Mouse (Mus musculus) lung, embryonic 15.5 days (tissue): ENCODE results near the gene Ndufs2. TPM values are rescaled to one million over a fixed set of nuclear protein-coding genes. Genes with fewer than 3 reads are reported as not detected.
A peak's percentile ranks its signal among the peaks of the same experiment; 100 is the strongest.

Experiments
- ATAC-seq: fragments of 200-750 bp; cut with Nextera tagmentation; 2 replicates; pipeline ENCODE4 v1.8.0; 2017; ENCODE audit warnings: moderate number of reproducible peaks, borderline replicate concordance; ENCODE audit not compliant: low FRiP score, low TSS enrichment; ENCODE audit errors: extremely low read depth
- H3K27ac ChIP-seq: fragments of 300-500 bp; sonication (generic); 2 replicates; pipeline ENCODE4 v1.5.1; 2015; ENCODE audit warnings: moderate library complexity, mild to moderate bottlenecking, inconsistent platforms
- H3K27me3 ChIP-seq: fragments of 300-500 bp; sonication (generic); 2 replicates; pipeline ENCODE4 v1.6.1; 2015; ENCODE audit warnings: inconsistent platforms
- H3K36me3 ChIP-seq: fragments of 300-500 bp; sonication (generic); 2 replicates; pipeline ENCODE4 v1.6.1; 2015; ENCODE audit warnings: inconsistent platforms
- H3K4me1 ChIP-seq: fragments of 300-500 bp; sonication (generic); 2 replicates; pipeline ENCODE4 v1.6.1; 2015; ENCODE audit warnings: inconsistent platforms
- H3K4me2 ChIP-seq: fragments of 300-500 bp; sonication (generic); 2 replicates; pipeline ENCODE4 v1.6.1; 2015; ENCODE audit warnings: inconsistent platforms, mild to moderate bottlenecking, moderate library complexity
- H3K4me3 ChIP-seq: fragments of 300-500 bp; sonication (generic); 2 replicates; pipeline ENCODE4 v1.5.1; 2015; ENCODE audit warnings: mild to moderate bottlenecking, inconsistent platforms
- H3K9ac ChIP-seq: fragments of 300-500 bp; sonication (generic); 2 replicates; pipeline ENCODE4 v1.6.1; 2015; ENCODE audit warnings: inconsistent platforms
- H3K9me3 ChIP-seq: fragments of 300-500 bp; sonication (generic); 2 replicates; pipeline ENCODE4 v1.6.1; 2016; ENCODE audit warnings: inconsistent platforms
- WGBS: fragments of 180-500 bp; shearing (Covaris S2); methylation state at CpG from one replicate; pipeline ENCODE4 v1.1.7; 2015; 5-methylcytosine and 5-hydroxymethylcytosine counted together
- polyA plus RNA-seq: library from polyadenylated mRNA; unstranded; fragments of >200 nt; fragmentation: Nextera tagmentation; extraction: Ambion mirVana; gene quantifications from 2 replicates; pipeline ENCODE4 v1.2.1, GENCODE M21; 2015

Gene Ndufs2
- polyA plus RNA-seq, 1 experiment from 2014 or later: 241 TPM

DNA sequence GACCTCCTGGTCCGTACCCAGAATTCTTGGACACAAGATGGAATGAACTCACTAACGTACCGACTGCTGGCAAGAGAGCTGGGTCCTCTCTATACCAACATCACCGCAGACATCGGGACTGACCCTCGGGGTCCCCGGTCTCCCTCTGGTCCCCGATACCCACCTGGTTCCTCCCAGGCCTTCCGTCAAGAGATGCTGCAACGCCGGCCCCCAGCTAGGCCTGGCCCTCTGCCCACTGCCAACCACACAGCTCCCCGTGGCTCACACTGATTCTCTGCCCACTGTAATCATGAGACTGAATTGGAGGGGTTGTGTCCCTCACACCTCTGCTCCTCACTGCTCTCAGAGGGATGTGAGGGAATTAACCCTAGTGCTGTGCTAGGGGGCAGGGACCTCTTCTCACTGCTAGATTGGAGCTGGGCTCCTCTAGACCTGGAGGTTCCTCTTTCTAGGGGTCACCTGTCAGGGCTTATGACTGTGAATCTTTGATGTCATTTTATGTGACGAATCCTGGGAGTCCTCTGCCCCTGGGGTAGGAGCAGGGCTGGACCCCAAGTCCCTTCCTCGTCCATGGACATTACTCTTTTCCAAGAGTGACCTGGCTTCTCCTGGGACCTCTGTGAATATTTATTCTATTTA lies 25.0 kb upstream of the Ndufs2 start:
- Histone ChIP-seq H3K4me1 (peaks cover 22% of the 10 kb centered on the region), H3K9ac (no peak overlapping the region), H3K9me3 (no peaks in the 10 kb centered on the region), H3K4me2 (no peak overlapping the region), H3K4me3 (no peak overlapping the region), H3K27me3 (no peaks in the 10 kb centered on the region), H3K36me3 (peaks cover 62% of the 10 kb centered on the region), H3K27ac (no peak overlapping the region)
- WGBS: 86% methylated on average over 14 of the region's 14 CpGs
- ATAC-seq: no peak

DNA sequence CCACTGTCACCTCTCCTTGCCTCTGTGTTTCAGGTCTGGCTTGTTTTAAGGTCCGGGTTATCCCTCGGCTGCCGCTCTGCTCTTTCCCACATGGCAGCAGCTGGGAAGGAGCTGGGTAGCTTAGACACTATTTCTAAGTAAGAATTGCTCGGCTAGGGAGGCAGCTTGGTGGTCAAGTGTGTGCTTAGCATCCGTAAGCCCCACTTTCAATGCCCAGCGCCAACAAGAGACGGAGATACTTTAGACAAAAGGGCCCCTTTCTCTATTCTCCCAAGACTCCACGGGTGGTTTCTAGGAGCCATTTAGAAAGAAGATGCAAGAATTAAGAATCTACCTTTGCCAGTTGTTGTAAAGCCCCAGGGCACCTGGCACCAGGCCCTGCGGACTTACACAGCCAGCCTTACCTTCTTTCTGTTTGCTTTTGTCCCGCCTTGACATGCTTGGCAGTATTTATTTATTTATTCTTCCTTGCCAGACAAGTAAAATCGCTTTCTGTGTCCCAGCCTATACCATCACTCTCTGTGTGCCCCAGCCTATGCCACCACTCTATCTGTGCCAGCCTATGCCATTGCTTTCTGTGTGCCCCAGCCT lies 24.1 kb upstream of the Ndufs2 start:
- peaks cover 24% of the 10 kb centered on the region for H3K4me1 ChIP-seq
- no peak overlapping the region for H3K27ac ChIP-seq
- no peak overlapping the region for H3K4me3 ChIP-seq
- ATAC-seq: no peak
- H3K9ac ChIP-seq: no peak overlapping the region
- H3K27me3 ChIP-seq: no peaks in the 10 kb centered on the region
- 75% methylated on average over 11 of the region's 11 CpGs for WGBS
- H3K9me3 ChIP-seq: no peaks in the 10 kb centered on the region
- peaks cover 62% of the 10 kb centered on the region for H3K36me3 ChIP-seq
- H3K4me2 ChIP-seq: no peak overlapping the region

DNA sequence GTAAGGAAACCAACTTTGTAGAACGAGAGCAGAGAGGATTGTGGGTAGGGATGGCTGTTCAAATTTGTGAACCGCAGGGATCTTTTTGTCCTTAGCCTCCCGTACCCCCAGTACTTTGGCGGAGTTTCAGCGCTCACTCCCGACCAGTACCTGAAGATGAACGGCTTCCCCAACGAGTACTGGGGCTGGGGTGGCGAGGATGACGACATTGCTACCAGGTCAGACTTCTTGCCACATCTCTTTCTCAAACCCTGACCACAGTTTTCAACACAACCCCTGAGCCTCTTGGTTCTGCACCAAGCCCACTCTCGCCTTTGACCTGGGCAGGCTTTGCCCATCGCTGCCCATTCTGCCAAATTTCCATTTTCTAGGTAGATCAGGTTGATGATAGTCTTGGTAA lies 23.0 kb upstream of the Ndufs2 start:
- Histone ChIP-seq H3K4me1 (peaks cover 21% of the 10 kb centered on the region), H3K4me2 (no peak overlapping the region), H3K9me3 (no peaks in the 10 kb centered on the region), H3K36me3 (peaks cover 62% of the 10 kb centered on the region), H3K4me3 (no peak overlapping the region), H3K9ac (no peak overlapping the region), H3K27ac (no peak overlapping the region), H3K27me3 (no peaks in the 10 kb centered on the region)
- no peak for ATAC-seq
- 87% methylated on average over 12 of the region's 12 CpGs for WGBS

DNA sequence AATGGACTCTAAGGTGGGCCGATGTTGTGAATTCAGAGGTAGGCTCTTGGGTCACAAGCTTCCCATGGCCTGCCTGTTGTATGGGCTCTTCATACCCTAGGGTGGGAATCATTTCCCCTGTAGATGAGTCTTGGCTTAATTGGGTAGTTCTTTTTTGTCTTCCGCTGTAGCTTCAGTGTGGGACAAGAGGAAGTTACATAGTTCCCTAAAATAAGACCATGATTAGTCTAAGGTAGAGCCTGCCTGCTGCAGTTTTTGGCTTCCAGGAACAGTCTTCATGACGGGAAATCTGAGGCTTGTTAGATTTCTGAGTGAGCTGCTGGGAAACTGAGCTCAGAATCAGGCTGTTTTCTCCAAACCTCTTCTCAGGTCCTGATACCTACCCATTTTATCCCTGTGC lies 20.9 kb upstream of the Ndufs2 start:
- 78% methylated on average over 3 of the region's 3 CpGs for WGBS
- peaks cover 21% of the 10 kb centered on the region for H3K4me1 ChIP-seq
- H3K27ac ChIP-seq: peak overlapping the region; percentile 78; the same call in 1 of the 2 replicates
- peaks cover 49% of the 10 kb centered on the region for H3K36me3 ChIP-seq
- no peaks in the 10 kb centered on the region for H3K27me3 ChIP-seq
- no peaks in the 10 kb centered on the region for H3K9me3 ChIP-seq
- ATAC-seq: no peak
- H3K9ac ChIP-seq: no peak overlapping the region
- H3K4me2 ChIP-seq: peak overlapping the region; percentile 89
- H3K4me3 ChIP-seq: peak overlapping the region; percentile 77

GRCm38 (mm10) chr1:171271622-171272021 lies 20.4 kb upstream of the Ndufs2 start:
- H3K4me2 ChIP-seq: peak overlapping the region; percentile 89
- H3K9ac ChIP-seq: no peak overlapping the region
- 58% methylated on average over 10 of the region's 10 CpGs for WGBS
- H3K36me3 ChIP-seq: peaks cover 44% of the 10 kb centered on the region
- no peaks in the 10 kb centered on the region for H3K9me3 ChIP-seq
- peak overlapping the region; percentile 78 for H3K27ac ChIP-seq
- no peaks in the 10 kb centered on the region for H3K27me3 ChIP-seq
- peak overlapping the region; percentile 77 for H3K4me3 ChIP-seq
- ATAC-seq: no peak
- H3K4me1 ChIP-seq: peaks cover 21% of the 10 kb centered on the region

- no peak for ATAC-seq
- 26% methylated on average over 9 of the region's 9 CpGs for WGBS
These were observed 20.0 kb upstream of the Ndufs2 start for GRCm38 (mm10) chr1:171271196-171271595.

GRCm38 (mm10) chr1:171270573-171270900 lies 19.3 kb upstream of the Ndufs2 start:
- peak; percentile 84 for ATAC-seq
- Histone ChIP-seq H3K27ac (peak overlapping the region; percentile 78), H3K4me1 (peaks cover 21% of the 10 kb centered on the region), H3K27me3 (no peaks in the 10 kb centered on the region), H3K9ac (peak overlapping the region; percentile 70), H3K9me3 (no peaks in the 10 kb centered on the region), H3K36me3 (peaks cover 33% of the 10 kb centered on the region), H3K4me2 (peak overlapping the region; percentile 89), H3K4me3 (peak overlapping the region; percentile 77)
- WGBS: 1% methylated on average over 19 of the region's 19 CpGs

More at GRCm38 (mm10) chr1:171271196-171271595, 20.0 kb upstream of the Ndufs2 start:
- Histone ChIP-seq H3K4me2 (peak overlapping the region; percentile 89), H3K9ac (peak overlapping the region; percentile 70), H3K36me3 (peaks cover 40% of the 10 kb centered on the region), H3K27me3 (no peaks in the 10 kb centered on the region), H3K9me3 (no peaks in the 10 kb centered on the region), H3K4me1 (peaks cover 21% of the 10 kb centered on the region), H3K27ac (peak overlapping the region; percentile 78), H3K4me3 (peak overlapping the region; percentile 77)

DNA sequence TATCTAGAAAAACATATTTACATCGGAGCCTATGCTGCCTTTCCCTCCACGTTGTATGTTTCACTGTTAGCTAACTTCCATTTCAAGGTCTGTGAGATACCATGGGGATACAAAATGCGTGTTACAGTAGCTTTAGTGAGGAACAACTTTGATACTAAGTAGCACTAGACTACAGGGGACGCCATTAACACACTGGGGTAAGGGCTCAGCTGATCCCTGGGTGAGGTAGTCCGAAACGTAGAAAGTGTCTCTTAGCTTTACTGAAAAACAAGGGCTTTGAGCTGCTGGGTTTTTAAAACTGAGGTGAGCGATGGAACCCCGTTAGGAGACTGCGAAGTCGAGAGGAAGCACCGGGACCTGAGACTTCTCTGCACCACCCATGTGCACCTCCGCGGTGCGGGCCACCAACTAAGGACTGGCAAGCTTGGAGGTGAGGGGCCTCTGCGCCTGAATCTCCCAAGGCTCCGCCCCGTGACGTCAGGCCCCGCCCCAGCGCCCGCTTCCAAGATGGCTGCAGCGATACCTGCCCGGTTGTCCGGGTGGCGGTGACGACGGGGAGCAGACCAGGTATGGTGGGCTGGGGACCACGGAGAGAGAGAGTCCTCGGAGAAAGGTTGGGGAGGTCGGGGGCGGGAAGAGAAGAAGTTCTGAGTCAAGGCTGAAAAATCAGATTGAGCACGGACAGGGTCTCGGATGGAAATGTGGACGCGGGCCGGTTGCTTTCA lies 18.8 kb upstream of the Ndufs2 start, which contains the start of gene B4galt3:
TSS of gene B4galt3 (plus strand) at position 481 of the 725 bp plus-strand sequence.
- Histone ChIP-seq H3K27me3 (no peaks in the 10 kb centered on the region), H3K9ac (peak within 1 kb of the TSS; percentile 70), H3K36me3 (peaks cover 28% of the 10 kb centered on the region), H3K9me3 (no peaks in the 10 kb centered on the region), H3K4me1 (peaks cover 21% of the 10 kb centered on the region), H3K4me2 (peak within 1 kb of the TSS; percentile 89), H3K4me3 (peak within 1 kb of the TSS; percentile 77), H3K27ac (peak within 1 kb of the TSS; percentile 78)
- peak; percentile 95 for ATAC-seq
- 3% methylated on average over 36 of the region's 36 CpGs for WGBS

GRCm38 (mm10) chr1:171268341-171268740 lies 17.2 kb upstream of the Ndufs2 start:
- ATAC-seq: no peak
- WGBS: 56% methylated on average over 1 of the region's 1 CpGs
- H3K9me3 ChIP-seq: no peaks in the 10 kb centered on the region
- H3K4me3 ChIP-seq: no peak overlapping the region
- no peaks in the 10 kb centered on the region for H3K27me3 ChIP-seq
- H3K36me3 ChIP-seq: peaks cover 14% of the 10 kb centered on the region
- no peak overlapping the region for H3K4me2 ChIP-seq
- peaks cover 30% of the 10 kb centered on the region for H3K4me1 ChIP-seq
- H3K9ac ChIP-seq: no peak overlapping the region
- H3K27ac ChIP-seq: no peak overlapping the region

- WGBS: 55% methylated on average over 4 of the region's 4 CpGs
- H3K4me1 ChIP-seq: peaks cover 33% of the 10 kb centered on the region
- no peaks in the 10 kb centered on the region for H3K27me3 ChIP-seq
- no peak for ATAC-seq
- no peaks in the 10 kb centered on the region for H3K36me3 ChIP-seq
- H3K4me2 ChIP-seq: no peak overlapping the region
- no peak overlapping the region for H3K4me3 ChIP-seq
- H3K9ac ChIP-seq: no peak overlapping the region
- H3K9me3 ChIP-seq: no peaks in the 10 kb centered on the region
- H3K27ac ChIP-seq: no peak overlapping the region
These were observed 15.0 kb upstream of the Ndufs2 start for GRCm38 (mm10) chr1:171265971-171266744.

GRCm38 (mm10) chr1:171263666-171264461 lies 12.7 kb upstream of the Ndufs2 start:
- Histone ChIP-seq H3K4me1 (peaks cover 38% of the 10 kb centered on the region), H3K4me3 (no peak overlapping the region), H3K36me3 (no peaks in the 10 kb centered on the region), H3K27me3 (no peaks in the 10 kb centered on the region), H3K4me2 (no peak overlapping the region), H3K9me3 (no peaks in the 10 kb centered on the region), H3K9ac (no peak overlapping the region), H3K27ac (peak overlapping the region; percentile 97)
- no peak for ATAC-seq
- 67% methylated on average over 3 of the region's 3 CpGs for WGBS
